Mouse (Mus musculus): ENCODE results near the gene Ern1.
"Not testable (repeated sequence)": the region's sequence is repeated elsewhere in the genome, so short reads cannot be mapped to it uniquely, and the experiment has no call there.

Ern1 gene

DNA sequence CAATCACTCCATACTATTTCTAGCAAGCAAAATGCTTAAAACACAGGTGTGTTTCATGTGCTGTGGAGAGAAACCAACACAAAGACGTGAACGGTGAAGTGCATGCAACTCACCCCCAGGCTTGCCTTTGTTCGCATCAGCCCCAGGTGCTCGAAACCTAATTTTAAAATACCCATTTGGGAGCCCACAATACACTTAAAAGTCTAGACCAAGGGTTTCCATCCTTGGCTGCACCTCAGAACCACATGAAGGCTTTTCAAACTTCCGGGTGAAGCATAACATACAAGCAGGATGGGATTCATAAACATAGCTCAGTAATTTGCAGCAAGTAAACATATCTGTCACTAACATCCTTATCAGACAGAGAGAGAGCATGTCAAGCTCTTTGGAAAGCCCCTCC is 57.3 kb downstream of the Ern1 start:
- DNase-seq, result no peak

DNA sequence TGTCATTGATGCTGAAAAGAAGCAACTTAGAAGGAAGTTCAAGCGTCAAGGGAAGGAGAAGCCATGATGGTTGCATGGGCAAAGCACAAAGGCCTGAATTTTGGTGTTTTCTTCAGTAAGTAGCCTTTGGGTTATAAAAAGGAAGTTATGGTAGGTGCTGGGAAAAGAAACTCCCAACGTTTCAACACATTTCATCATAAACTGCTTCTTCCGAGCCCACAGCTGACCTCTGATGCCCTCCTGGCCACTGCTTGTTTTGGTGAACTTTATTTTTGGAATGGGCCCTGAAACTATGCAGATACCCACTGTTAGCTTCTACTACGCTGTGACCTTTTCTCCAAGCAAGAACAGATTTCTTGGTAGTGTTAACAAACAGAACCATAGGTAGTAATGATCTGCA is 58.0 kb downstream of the Ern1 start:
- DNase-seq, result no peak

DNA sequence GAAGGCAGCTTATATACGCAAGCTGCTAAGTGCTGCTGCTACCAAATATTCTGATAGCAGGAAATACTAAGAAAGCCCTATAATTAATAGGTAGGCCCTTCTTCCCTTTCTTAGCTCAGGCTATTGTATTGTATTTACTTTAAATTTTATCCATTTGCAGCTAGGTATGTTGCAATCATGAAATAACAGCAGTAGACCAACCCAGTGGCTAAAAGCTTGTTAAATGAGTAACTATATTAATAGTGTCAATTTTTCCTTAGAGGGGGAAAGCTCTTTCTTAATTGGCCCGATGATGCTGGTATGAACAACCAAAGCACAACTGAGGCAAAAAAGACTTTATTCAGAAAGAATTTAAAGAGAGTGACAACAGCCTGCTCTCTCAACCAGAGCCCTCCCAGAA is 59.1 kb downstream of the Ern1 start:
- DNase-seq, result no peak

DNA sequence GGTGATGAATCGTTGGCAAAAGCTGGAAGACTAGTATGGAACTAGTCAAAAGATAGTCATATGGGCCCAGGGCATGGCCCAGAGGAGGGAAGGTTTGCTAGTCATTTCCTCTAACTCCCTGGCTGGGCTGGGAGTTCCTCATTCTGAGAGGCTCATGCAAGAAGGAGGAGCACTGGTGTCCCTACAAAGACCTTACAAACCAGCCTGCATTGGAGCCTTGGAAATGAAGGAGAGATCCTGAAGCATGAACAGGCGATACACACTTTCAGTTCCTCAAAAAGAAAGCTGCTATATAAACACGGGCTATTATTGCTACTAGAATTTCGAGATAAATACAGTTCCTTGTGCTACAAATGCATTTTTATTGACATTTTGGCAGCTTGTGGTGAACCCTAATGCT is 59.5 kb downstream of the Ern1 start:
- DNase-seq, result peak in 1 of 2 experiments; percentile 24

DNA sequence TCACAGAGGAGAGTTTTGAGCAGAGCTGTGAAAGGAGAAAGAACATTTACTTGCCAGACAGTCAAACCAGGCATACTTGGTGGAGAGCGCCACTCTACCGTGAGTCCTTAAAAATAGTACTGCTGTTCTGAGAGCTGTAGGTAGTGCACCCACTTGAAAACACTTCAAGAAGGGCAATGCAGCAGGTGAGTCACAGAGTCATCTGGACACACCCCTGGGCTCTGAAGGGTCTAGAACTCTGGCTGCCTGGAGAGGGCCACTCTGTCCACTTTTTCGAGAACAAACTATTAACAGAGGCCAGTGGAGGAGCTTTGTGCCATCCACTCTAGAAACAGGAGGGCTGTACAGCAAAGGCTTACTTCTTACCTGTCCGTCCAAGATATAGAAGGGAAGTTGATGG is 61.2 kb downstream of the Ern1 start:
- no peak for DNase-seq

DNA sequence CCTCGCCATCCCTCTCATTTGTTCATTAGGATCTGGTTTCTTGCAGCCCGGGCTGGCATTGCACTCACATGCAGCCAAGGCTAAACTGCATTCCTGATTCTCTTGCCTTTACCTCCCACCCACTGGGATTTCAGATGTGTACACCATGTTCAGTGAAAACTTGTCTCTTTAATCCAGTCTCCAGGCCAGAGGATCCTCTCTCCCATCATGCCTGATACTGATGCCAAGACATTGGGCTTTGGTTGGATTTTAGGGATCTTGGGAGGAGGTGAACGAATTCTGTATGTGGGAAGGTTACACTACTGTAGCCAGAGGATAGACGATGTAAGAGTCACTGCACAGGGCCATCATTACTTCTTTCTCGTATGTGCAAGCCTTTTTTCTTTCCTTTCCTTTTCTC is 62.5 kb downstream of the Ern1 start:
- no peak for DNase-seq

DNA sequence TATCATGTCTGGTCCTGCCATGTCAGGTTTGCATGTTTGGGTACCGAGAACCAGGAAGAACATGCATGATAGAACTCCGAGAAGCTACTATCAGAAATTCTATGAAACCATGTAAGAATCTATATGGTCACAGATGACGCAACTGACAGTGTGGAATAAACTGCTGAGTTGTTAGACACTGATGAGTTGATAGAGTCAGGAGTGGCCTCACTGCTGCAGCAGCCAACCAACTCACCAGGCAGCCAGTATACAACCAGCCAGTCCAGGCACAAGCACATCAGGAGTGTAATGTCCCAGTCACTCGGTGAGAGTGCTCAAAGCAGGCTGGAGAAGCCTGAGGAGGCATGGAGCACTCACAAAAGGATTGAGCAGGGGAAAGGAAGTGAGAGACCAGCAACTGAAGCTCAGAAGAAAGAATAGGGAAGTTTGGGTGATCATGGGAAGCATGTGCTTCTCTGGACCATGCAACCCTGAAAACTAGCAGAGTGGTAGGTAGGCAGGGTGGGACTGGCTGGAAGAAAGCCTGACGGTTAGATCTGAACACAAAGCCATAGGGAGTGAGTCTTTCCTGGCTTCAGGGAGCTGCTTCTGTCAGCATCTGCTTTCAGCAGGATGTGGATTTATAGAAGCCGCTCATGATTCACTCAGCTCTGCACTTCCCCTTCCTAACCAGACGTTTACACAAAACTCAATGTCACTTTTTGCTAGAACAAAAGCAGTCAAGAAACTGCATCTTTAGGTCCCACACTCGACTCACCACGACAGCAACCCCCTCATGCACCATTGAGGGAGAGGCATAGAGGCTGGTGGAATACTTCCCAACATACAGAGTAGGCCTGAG is 68.2 kb downstream of the Ern1 start:
- DNase-seq, result peak in 1 of 2 experiments; percentile 29

DNA sequence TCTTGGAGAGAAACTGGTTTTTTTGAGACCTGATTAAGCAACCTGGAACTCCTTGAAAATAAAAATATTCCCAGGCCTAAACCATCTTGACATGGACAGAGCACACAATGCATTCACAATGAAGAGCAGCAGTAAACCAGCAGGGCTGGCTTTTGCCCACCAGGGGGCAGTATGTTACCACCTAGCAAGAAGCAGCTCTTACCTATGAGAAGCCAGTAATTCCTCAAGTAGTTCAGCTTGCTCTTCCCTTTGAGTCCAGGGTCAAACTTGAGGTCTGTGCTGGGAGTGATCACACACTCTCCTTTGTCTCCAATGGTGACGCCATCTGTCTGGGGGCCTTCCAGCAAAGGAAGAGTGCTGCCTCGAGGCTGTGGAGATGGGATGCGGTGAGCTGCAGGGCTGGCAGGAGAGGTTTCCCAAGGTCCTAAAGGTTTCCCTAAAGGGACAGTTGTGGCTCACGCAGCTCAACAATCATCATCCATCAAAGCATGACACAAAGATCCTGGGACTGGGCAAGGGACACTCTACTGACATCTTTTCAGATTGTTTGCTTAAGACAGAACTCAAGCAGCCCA is 68.9 kb downstream of the Ern1 start:
- DNase-seq, result peak; percentile 65 to 80

DNA sequence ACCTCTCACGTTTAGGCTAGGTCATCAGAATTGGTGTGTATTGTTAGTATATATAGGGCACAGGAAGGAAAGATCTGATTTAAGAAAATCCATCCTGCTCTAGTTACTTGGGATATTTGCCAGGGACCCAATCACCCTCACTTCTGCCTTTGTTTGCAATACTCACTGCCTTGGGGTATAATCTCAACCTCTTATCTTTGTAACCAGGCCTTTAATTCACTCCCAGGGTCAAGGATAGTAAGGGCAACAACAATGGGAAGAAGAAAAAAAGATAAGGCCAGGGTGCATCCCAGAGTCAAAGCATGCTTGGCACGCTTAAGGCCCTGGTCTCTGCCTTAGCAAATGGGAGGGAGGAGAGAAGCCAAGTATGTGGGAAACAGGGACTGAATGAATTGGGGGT is 69.8 kb downstream of the Ern1 start:
- DNase-seq, result no peak

DNA sequence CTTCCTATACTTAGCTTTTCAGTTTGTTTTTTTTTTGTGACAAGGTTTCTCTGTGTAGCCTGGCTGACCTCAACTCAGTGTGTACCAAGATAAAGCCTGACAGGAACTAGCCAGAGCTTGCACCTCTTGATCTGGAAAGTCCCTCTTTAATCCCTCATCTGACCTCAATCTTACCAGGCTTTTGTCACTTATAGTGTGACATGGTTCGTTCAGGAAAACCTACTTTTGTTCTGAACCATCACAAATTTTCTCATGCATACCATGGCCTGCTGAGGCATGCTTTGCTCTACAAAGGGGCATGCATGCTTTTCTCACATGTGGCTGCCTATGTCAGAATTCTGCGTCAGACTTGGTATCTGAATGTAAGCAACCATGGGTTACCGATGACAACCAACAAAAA is 71.3 kb downstream of the Ern1 start:
- DNase-seq, result no peak

DNA sequence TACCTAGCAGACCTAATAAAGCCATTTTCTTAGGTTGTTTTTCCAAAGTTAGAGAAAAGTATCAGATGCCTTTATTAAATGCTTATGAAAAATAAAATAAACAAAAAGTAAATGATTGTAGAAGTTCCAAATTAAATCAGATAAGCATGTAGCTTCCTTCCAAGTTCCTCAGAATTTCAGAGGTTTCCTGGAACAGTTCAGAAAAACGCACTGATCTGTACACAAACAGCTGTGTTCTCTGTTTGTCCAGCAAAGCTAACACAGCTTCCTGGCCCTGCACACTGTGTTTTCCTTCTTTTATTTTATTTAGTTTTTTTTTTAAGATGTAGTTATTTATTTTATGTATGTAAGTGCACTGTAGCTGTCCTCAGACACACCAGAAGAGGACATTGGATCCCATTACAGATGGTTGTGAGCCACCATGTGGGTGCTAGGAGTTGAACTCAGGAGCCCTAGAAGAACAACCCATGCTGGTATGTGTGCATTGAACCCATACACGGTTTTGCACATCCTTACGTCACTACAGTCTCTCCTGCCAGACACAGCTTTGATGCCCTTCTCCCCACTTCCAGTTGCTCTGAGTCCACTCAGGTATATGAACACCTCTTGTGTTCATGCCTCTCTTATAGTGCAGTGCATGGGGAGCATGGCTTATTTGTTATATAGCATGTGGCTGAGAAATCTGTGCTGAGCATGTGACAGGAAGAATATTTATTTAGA is 74.9 kb downstream of the Ern1 start:
- no peak for DNase-seq

DNA sequence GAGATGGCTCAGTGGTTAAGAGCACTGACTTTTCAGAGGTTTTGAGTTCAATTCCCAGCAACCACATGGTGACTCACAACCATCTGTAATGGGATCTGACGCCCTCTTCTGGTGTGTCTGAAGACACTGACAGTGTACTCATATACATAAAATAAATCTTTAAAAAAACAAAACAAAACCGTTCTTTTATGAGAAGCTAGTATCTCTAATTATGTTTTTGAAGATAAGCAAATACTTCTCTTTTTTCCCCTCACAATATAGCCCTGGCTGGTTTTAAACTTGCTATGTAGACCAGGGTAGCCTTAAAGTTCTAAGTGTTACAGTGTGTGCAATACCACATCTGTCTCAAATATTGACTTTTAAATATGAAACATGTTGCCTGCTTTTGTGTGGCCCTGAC is 76.5 kb downstream of the Ern1 start:
- DNase-seq, result no peak

DNA sequence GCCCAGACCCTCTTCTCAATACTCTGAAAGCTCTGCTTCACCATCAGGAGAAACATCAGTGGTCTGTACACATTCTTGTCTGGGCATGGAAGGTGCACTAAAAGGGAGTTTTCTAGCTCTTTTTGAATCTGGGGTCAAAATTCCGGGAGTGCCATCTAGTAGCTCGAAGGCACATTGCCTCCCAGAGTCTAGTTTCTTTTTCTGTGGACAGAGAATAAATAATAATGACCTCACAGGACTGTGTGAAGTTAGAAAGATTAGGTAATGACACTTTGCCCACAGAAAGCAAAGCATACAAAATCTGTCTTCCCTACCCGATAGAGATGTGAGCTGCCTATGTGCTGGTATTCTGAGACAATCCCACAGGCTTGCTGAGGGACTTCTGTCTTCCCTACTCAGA is 77.1 kb downstream of the Ern1 start:
- DNase-seq, result no peak

DNA sequence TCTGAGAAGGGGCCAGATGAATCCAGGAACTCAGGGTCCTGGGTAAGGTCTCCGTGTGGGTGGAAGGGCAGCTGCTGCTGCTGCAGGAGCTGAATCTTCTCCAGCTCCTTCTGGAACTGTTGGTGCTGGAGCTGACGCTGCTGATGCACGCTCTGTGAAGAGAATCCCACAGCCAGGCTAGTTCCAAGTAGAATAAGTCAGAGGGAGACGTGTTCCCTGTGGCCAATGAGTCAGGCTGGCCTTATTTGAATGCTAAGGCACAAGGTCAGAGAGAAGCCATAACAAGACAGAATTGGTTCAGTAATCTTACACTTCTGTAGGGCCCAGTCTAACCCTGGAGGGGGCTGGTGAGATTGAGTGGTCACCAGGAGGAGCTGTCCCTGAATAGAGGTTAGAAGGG is 77.6 kb downstream of the Ern1 start:
- DNase-seq, result no peak

DNA sequence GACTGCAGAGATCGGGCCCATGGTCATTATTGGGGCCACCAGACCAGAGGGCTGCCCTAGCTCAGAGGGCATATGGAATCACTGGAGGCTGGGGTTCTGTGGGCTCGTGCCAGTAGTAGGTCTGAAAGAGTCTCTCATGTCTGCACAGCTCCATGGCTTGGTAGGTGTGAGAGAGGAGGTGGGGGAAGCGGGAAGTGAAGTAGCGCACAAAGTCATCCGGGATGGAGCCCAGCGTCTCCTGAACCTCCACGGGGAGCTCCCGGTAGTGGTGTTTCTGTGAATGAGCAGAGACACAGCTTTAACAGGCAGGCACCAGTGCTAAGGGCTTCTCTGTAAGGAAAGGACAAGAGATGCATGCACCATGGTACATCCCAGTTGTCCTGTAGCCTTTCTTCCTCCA is 89.2 kb downstream of the Ern1 start:
- DNase-seq, result no peak

DNA sequence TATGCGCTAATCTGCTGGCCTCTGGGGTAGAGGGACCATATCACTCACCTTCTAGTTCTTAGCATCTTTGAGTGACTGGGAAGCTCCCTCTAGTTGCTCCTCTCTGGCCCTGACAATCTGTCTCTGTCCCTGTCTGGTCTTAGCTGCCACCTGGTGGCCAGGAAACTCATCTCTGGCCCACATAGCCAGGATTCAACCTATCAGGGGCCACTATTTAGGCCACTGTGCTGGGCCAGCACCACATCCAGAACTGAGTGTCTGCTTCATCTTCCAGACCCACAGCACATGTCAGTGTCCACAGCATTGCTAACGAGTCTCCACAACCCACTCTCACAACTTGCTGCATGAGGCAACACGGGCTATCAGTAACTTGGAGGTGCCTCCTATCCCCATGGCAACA is 90.0 kb downstream of the Ern1 start:
- peak in 1 of 2 experiments; percentile 33 for DNase-seq

DNA sequence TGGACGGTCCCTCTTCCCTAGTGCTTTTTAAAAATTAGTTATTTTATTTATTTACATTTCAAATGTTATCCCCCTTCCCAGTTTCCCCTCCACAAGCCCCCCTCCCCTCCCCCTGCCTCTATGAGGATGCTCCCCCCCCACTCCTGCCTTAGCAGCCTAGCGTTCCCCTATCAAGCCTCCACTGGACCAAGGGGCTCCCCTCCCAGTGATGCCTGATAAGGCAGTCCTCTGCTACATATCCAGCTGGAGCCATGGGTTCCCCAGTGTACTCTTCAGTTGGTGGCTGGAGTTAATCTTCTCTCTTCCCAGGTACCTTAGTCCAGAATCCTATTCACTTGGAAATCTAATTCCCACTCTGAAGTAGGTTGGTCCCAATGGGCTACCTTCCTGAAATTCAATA is 93.6 kb downstream of the Ern1 start:
- not testable (repeated sequence) for DNase-seq

DNA sequence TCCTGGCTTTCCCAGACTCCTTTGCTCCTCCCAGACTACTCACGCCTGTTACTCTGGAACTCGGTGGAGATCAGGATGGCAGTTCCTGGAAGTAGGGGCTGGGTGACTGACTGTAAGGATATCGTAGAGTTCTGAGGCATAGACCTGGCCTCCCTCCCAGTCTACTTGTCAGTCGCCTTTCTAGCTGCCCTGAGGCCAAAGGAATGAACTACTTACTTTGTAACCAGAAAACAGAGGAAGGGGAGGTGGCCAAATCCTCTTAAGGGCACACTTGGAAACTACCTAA is 94.4 kb downstream of the Ern1 start:
- DNase-seq, result no peak

DNA sequence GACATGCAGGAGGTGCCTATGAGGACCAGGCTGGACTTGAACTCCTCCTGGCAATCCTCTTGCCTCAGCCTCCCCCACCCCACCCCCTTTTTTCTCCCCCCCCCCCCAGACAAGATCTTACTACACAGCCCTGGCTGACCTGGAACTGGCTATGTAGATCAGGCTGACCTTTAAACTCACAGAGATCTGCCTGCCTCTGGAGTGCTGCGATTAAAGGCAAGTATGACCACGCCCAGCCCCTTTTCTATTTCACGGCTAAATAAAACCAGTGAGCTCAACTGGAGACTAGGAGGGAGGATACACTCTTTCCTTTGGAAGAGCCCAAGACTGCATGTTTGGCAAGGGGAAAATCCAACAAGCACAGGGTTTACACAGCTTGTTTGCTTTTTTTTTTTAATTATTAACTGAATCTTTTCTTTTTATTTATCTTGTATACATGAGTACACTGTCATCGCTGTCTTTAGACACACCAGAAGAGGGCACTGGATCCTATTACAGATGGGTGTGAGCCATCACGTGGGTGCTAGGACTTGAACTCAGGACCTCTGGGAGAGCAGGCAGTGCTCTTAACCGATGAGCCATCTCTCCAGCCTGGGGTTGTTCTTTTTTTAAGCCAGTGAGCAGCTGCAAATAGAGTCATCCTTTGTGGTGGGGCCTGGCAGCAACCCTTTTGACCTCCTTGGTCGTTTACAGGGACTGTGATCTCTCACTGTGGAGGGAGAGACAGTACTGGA is 94.9 kb downstream of the Ern1 start:
- DNase-seq, result no peak

DNA sequence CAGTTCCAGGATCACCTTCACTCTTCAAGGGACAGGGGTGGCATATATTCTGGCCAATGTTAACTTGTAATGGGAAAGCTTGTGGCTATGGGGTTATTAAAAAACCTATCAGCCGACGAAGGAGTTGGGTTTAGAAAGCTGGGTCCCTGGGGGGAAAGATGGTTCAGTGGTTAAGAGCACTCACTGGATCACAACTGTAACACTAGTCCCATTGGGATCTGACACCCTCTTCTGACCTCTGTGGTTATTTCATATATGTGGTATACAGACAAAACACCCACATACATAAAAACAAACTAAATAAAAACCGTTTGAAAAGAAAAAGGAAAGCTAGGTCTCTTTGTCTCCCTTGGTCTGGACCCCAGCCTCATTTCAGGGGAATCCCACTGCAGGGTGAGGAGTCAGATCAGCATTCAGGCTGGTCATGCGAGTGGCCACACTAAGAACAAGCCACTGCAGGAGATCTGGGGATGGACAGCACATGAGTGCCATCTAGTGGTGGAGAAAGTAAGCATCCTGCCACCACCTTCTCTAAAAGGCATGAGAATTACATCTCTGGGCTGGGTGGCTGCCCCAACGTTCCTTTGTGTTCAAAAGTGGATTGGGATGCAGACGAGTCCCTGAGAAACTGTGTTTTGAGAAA is 96.0 kb downstream of the Ern1 start:
- DNase-seq, result peak; percentile 52 to 72

DNA sequence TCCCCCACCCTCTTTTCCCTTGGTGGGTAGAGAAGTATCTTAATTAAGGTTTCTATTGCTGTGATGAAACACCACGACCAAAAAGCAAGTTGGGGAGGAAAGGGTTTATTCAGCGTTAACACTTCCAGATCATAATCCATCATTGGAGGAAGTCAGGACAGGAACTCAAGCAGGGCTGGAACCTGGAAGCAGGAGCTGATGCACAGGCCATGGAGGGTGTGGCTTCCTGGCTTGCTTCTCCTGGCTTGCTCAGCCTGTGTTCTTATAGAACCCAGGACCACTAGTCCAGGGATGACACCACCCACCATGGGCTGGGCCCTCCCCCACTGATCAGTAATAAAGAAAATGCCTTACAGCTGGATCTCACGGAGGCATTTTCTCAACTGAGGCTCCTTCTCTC is 96.9 kb downstream of the Ern1 start:
- DNase-seq, result peak in 1 of 2 experiments; percentile 2

DNA sequence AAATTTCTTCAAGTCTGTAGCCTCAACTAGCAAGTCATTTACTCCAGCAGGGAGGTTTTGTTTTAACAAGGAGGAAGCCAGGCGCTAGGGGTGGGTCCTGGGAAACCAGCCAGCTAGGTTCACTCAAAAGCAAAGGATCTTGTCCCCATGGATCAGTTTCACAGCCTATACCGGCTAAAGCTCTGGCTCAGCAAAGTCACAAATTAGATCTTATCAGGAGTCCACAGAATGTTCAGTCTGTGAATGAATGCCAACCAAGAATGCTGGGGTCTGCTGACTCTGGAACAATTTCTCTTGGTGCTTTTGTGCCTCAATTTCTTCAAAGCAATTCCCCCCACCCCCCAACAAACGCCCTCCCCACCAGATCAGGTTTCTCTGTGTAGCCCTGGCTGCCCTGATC is 98.0 kb downstream of the Ern1 start:
- DNase-seq, result no peak

DNA sequence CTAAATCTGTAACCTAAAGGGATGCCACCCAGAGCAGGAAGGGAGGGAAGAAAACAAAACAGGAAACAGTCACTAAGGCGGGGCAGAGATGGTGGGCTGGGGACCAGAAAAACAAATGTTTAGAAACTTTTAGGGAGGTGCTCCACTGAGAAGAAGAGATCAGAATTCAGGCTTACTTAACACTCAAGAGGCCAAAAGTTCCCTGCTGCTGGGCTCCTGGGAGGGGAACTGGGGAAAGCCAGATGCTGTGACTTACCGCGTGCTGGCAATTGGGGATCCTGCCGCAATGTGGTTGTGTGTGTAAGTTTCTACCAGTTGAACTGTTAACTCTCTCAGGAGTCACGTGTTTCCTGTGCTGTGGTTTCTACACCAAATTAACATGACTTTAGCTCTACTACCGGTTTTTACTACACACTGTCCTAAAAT is 99.8 kb downstream of the Ern1 start, which contains the start of gene Icam2:
TSS of gene Icam2 (minus strand) at position 285 of the 426 bp plus-strand sequence.
- DNase-seq, result peak; percentile 56 to 70

Data from spleen, adult 18-20 months (tissue).